Mouse (Mus musculus) ES-E14 (cell line): Measurements from ENCODE around the gene E330017A01Rik.

Experiments used
- CHD2 ChIP-seq: IDR thresholded peaks from 2 replicates; pipeline ENCODE4 v1.6.1; 2014; ENCODE audit warnings: mild to moderate bottlenecking, low read depth, low read length, inconsistent platforms
- ZC3H11A ChIP-seq: IDR thresholded peaks from 2 replicates; pipeline ENCODE4 v1.6.1; 2012; ENCODE audit warnings: low read depth, mild to moderate bottlenecking, inconsistent platforms, low read length, borderline replicate concordance
- ZNF384 ChIP-seq: IDR thresholded peaks from 2 replicates; pipeline ENCODE4 v1.6.1; 2012; ENCODE audit warnings: low read depth, low read length, inconsistent platforms

DNA sequence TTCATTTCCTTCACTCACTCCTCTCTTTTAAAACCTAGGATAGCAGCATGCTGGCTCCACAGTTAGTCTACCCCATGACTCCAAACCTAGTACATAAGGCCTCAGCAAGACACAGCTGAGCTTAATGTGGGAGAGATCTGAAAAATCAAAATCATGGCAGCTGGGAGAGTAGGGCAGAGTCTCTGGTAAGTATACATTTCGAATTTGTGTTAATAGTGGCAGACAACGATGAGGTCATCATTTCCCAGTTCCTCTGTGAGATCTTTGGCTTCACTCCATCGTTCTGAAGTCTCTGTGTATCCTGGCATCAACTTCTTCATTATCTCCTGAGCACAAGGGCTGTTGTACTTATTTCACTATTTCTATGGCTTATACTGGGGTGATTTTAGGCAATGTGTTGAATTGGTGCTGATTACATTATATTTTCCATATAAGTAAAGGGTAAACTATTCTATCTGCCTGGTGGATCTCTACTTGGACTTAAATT, at the start of gene E330017A01Rik:
- TF ChIP-seq ZNF384 (no peak), CHD2 (no peak), ZC3H11A (no peak)
